8 mouse cellular contexts compared by ENCODE assay signal in genomic region chrX:134058987-134059712, GRCm38 (mm10). TPM values are rescaled to one million over a fixed set of nuclear protein-coding genes. Genes with fewer than 3 reads are reported as not detected.
A peak's percentile ranks its signal among the peaks of the same experiment; 100 is the strongest.
DNase-seq lines count a peak whose midpoint lies in the region; ATAC-seq lines count a peak whose summit lies in the region.

Gene Cstf2, plus strand, starts transcription at chrX:134059187.

- peak; percentile 95 for DNase-seq in Muller cell, postnatal 12 days (ENCODE audit: inconsistent ontology term)
- DNase-seq in cerebellum, adult 9-11 months = peak; percentile 97
- peak; percentile 93 to 95 for DNase-seq in frontal cortex, postnatal 10 days (ENCODE audit: low spot score in 2 of 2)
- peak; percentile 87 to 95 for DNase-seq in layer of hippocampus, postnatal 14 days (ENCODE audit: low spot score in 2 of 2)
- peak; percentile 94 for DNase-seq in lung, postnatal 14 days
- peak; percentile 74 for DNase-seq in retina, adult 2 months (ENCODE audit: low read depth, low spot score)
- peak; percentile 94 to 95 for DNase-seq in thymus, postnatal 36 days

- no peaks in the 10 kb centered on the region for H3K4me1 ChIP-seq in hindbrain, embryonic 12.5 days

- H3K4me2 ChIP-seq in hindbrain, embryonic 12.5 days (replicated peaks) = peak within 1 kb of the TSS; percentile 36

- H3K4me3 ChIP-seq in hindbrain, embryonic 12.5 days = peak within 1 kb of the TSS; percentile 55

- peak within 1 kb of the TSS; percentile 79 for H3K9ac ChIP-seq in hindbrain, embryonic 12.5 days

- ATAC-seq in hindbrain, embryonic 12.5 days (ENCODE audit: low FRiP score) = peak; percentile 99

- H3K9me3 ChIP-seq in hindbrain, embryonic 12.5 days (replicated peaks) = no peaks in the 10 kb centered on the region

- WGBS in hindbrain, embryonic 12.5 days = 20% methylated on average over 68 of the region's 77 CpGs

- no peaks in the 10 kb centered on the region; the same call in 1 of the 2 replicates for H3K27me3 ChIP-seq in hindbrain, embryonic 12.5 days

- H3K36me3 ChIP-seq in hindbrain, embryonic 12.5 days = peaks cover 7% of the 10 kb centered on the region; the same call in 1 of the 2 replicates

- H3K27ac ChIP-seq in hindbrain, embryonic 12.5 days = peak within 1 kb of the TSS; percentile 88

RNA-seq across cellular contexts. Expression of gene Cstf2, which starts in this region (rescaled TPM):
- 70.2 and 70.5 TPM in 2 replicates for polyA plus RNA-seq in hindbrain, embryonic 12.5 days (2016; fragmentation: Nextera tagmentation; extraction: Ambion mirVana)
- total RNA-seq in layer of hippocampus, postnatal 14 days (2021) = 100 to 1,000 TPM; 113 to 130 TPM

Comparison
In these comparisons a context has a peak if more than half of its experiments do, and no peak if none do; other contexts are left out.
1. Peak in every context shown above with its lines: DNase-seq, ATAC-seq, H3K4me3 ChIP-seq and H3K27ac ChIP-seq.